Mouse (Mus musculus) ES-E14 (cell line): ENCODE data around the gene Lypd4. TPM values are rescaled to one million over a fixed set of nuclear protein-coding genes. Genes with fewer than 3 reads are reported as not detected.
A peak's percentile ranks its signal among the peaks of the same experiment; 100 is the strongest.

Experiments used
- DNase-seq: peaks from one replicate; pipeline ENCODE4 v3.0.0-alpha.2; 2013; ENCODE audit warnings: low read depth, low spot score
- H3K27ac ChIP-seq: 2 replicates; pipeline ENCODE4 v1.5.1; 2012; ENCODE audit warnings: low read depth, mild to moderate bottlenecking, low read length, moderate library complexity, mixed read lengths; ENCODE audit not compliant: poor library complexity, insufficient read depth, severe bottlenecking
- H3K36me3 ChIP-seq: 2 replicates; pipeline ENCODE4 v1.6.1; 2012; ENCODE audit warnings: mild to moderate bottlenecking, low read length, moderate library complexity, mixed read lengths; ENCODE audit not compliant: control insufficient read depth, poor library complexity, insufficient read depth, severe bottlenecking
- H3K4me1 ChIP-seq, 2 experiments: fragments of 150-350 bp in 1 of 2; sonication (generic) in 1 of 2; 2 replicates each; pipeline ENCODE4 v1.6.1; 2012; ENCODE audit warnings: low read length in 2 of 2, mild to moderate bottlenecking in 1 of 2, mixed read lengths in 1 of 2; ENCODE audit not compliant: control insufficient read depth in 2 of 2, insufficient read depth in 2 of 2, poor library complexity in 1 of 2
- H3K4me3 ChIP-seq, 2 experiments: fragments of 150-350 bp in 1 of 2; sonication (generic) in 1 of 2; 2 replicates each; pipeline ENCODE4 v1.5.1; 2012; ENCODE audit warnings: low read length in 2 of 2, low read depth in 1 of 2, mild to moderate bottlenecking in 1 of 2, mixed read lengths in 1 of 2; ENCODE audit not compliant: insufficient read depth in 1 of 2, poor library complexity in 1 of 2, severe bottlenecking in 1 of 2
- H3K9ac ChIP-seq: 2 replicates; pipeline ENCODE4 v1.6.1; 2012; ENCODE audit warnings: low read depth, mild to moderate bottlenecking, low read length, mixed read lengths; ENCODE audit not compliant: poor library complexity, insufficient read depth, severe bottlenecking
- H3K9me3 ChIP-seq: fragments of 150-350 bp; sonication (generic); 2 replicates; pipeline ENCODE4 v1.6.1; 2012; ENCODE audit warnings: low read depth, mild to moderate bottlenecking, low read length; ENCODE audit not compliant: control insufficient read depth, insufficient read depth
- MAFK ChIP-seq: IDR thresholded peaks from 2 replicates; pipeline ENCODE4 v1.6.1; 2014; ENCODE audit warnings: mild to moderate bottlenecking, low read depth, low read length, inconsistent platforms; ENCODE audit not compliant: insufficient read depth
- ZC3H11A ChIP-seq: IDR thresholded peaks from 2 replicates; pipeline ENCODE4 v1.6.1; 2012; ENCODE audit warnings: low read depth, mild to moderate bottlenecking, inconsistent platforms, low read length, borderline replicate concordance
- in situ Hi-C, 2 experiments: fragments of 600-800 bp; cut with MboI; formaldehyde crosslinking; loops; one replicate each; pipeline ENCODE4 v1.15.1; 2025; ENCODE audit warnings: low sequenced_read_pairs in 2 of 2, inconsistent platforms in 1 of 2; ENCODE audit not compliant: unreplicated experiment in 2 of 2
- total RNA-seq: library from RNA; depleted of rRNA; stranded (reverse); fragments of 300-350 nt; gene quantifications from 2 replicates; pipeline ENCODE4 v1.2.3, GENCODE M21; 2012; rRNA removed

Gene Lypd4
- total RNA-seq, 1 experiment: 0.18 TPM

DNA sequence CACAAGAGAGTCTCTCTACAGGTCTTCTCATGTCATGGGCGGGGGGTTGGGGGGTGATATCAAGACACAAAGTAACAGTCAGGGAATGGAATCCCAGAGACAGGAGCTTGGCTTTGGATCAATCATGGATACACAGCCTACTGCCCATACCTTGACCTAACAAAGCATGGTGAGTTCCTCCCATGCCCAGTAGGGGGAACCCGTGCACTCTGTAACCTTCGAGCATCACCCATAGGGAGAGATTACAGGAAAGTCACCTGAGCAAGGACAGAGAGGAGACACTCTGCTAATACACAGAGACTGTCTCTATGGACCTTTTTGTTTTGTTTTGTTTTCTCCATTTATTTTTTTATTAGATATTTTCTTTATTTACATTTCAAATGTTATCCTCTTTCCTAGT, 52.2 kb downstream of the Lypd4 start:
- DNase-seq: peak; percentile 82
- Histone ChIP-seq H3K9me3 (no peaks in the 10 kb centered on the region), H3K4me3 (no peak overlapping the region), H3K4me1 (peaks cover 0 to 9% of the 10 kb centered on the region in 2 experiments; a peak in 1 of 4 replicates), H3K27ac (no peak overlapping the region), H3K9ac (no peak overlapping the region), H3K36me3 (no peaks in the 10 kb centered on the region)
- TF ChIP-seq MAFK (no peak), ZC3H11A (peak; percentile 72; the same call in 1 of the 2 replicates)
- in situ Hi-C loops: no loop called here

Other genes with a start within 250 kb of the Lypd4 start
- 0.13 and 0.32 TPM in 2 replicates for gene Lypd3, start 233.4 kb downstream of the Lypd4 start, total RNA-seq
- 9.5 and 10.0 TPM in 2 replicates for gene Tex101, start 193.3 kb downstream of the Lypd4 start, total RNA-seq
- not detected in 2 replicates for gene BC049730, start 160.7 kb downstream of the Lypd4 start, total RNA-seq
- not detected in 2 replicates for gene Gm4763, start 143.0 kb downstream of the Lypd4 start, total RNA-seq
- 0.22 TPM in 1 of 2 replicates, not detected in the other for gene Cd177, start 109.6 kb downstream of the Lypd4 start, total RNA-seq
- 0.89 and 1.6 TPM in 2 replicates for gene Ceacam10, start 92.7 kb downstream of the Lypd4 start, total RNA-seq
- gene Gm9844, start 7.7 kb downstream of the Lypd4 start, total RNA-seq: 4.6 and 6.7 TPM in 2 replicates
- gene Dmrtc2, start 116 bp upstream of the Lypd4 start, total RNA-seq: 0.53 and 0.54 TPM in 2 replicates
- gene Rps19, start 14.4 kb upstream of the Lypd4 start, total RNA-seq: 2,686 and 2,786 TPM in 2 replicates
- 1.3 and 1.5 TPM in 2 replicates for gene Cd79a, start 27.4 kb upstream of the Lypd4 start, total RNA-seq
- 32.1 and 40.0 TPM in 2 replicates for gene Arhgef1, start 33.0 kb upstream of the Lypd4 start, total RNA-seq
- not detected in 2 replicates for gene Gm4881, start 74.6 kb upstream of the Lypd4 start, total RNA-seq
- gene Rabac1, start 102.8 kb upstream of the Lypd4 start, total RNA-seq: 212 and 328 TPM in 2 replicates
- gene Atp1a3, start 136.0 kb upstream of the Lypd4 start, total RNA-seq: 21.2 and 37.0 TPM in 2 replicates
- 10.0 and 10.7 TPM in 2 replicates for gene Grik5, start 202.4 kb upstream of the Lypd4 start, total RNA-seq
- gene Zfp574, start 202.6 kb upstream of the Lypd4 start, total RNA-seq: 15.1 and 18.9 TPM in 2 replicates